Mouse (Mus musculus) CH12.LX (cell line): ENCODE results near the gene Ninj1. TPM values are rescaled to one million over a fixed set of nuclear protein-coding genes. Genes with fewer than 3 reads are reported as not detected.
A peak's percentile ranks its signal among the peaks of the same experiment; 100 is the strongest.

ENCODE experiments used
- DNase-seq: peaks from one replicate; pipeline ENCODE4 v3.0.0-alpha.2; 2013; ENCODE audit errors: extremely low read depth
- H3K27ac ChIP-seq: 2 replicates; pipeline ENCODE4 v1.5.1; 2012; ENCODE audit warnings: low read depth, mild to moderate bottlenecking, control low read depth, moderate library complexity; ENCODE audit not compliant: insufficient read depth
- H3K27me3 ChIP-seq: replicated peaks from 2 replicates; pipeline ENCODE3; 2012; ENCODE audit warnings: inconsistent platforms
- H3K36me3 ChIP-seq, 2 experiments: replicated peaks in 1 of 2; 2 replicates each; pipeline versions ENCODE3 to v1.6.1; 2012; ENCODE audit warnings: inconsistent platforms in 1 of 2, low read length in 1 of 2, mild to moderate bottlenecking in 1 of 2, mixed read lengths in 1 of 2, moderate library complexity in 1 of 2; ENCODE audit not compliant: control insufficient read depth in 1 of 2, insufficient read depth in 1 of 2
- H3K4me1 ChIP-seq, 2 experiments: 2 replicates each; pipeline ENCODE4 v1.6.1; 2012; ENCODE audit warnings: inconsistent platforms in 1 of 2, moderate library complexity in 1 of 2; ENCODE audit not compliant: insufficient read depth in 2 of 2, control insufficient read depth in 1 of 2
- H3K4me2 ChIP-seq: 2 replicates; pipeline ENCODE4 v1.6.1; 2012; ENCODE audit warnings: low read depth, mild to moderate bottlenecking, control low read depth; ENCODE audit not compliant: poor library complexity, insufficient read depth, severe bottlenecking
- H3K4me3 ChIP-seq, 3 experiments: fragments of 150-350 bp in 1 of 3; sonication (generic) in 1 of 3; replicated peaks in 1 of 3; 2 replicates each; pipeline versions ENCODE3 to v1.5.1; 2011 to 2012; ENCODE audit warnings: low read depth in 2 of 3, low read length in 2 of 3, mild to moderate bottlenecking in 2 of 3, moderate library complexity in 2 of 3, control low read depth in 1 of 3, improper control_type of control experiment in 1 of 3, inconsistent platforms in 1 of 3, mixed read lengths in 1 of 3; ENCODE audit not compliant: poor library complexity in 1 of 3
- H3K79me2 ChIP-seq: replicated peaks from 2 replicates; pipeline ENCODE4 v1.6.1; 2012; ENCODE audit warnings: mild to moderate bottlenecking, moderate library complexity; ENCODE audit not compliant: control insufficient read depth, poor library complexity, insufficient read depth, severe bottlenecking; ENCODE audit errors: extremely low read depth
- H3K9ac ChIP-seq: 2 replicates; pipeline ENCODE4 v1.6.1; 2012; ENCODE audit warnings: low read depth, mild to moderate bottlenecking, control low read depth, moderate library complexity; ENCODE audit not compliant: insufficient read depth
- H3K9me3 ChIP-seq: replicated peaks from 2 replicates; pipeline ENCODE3; 2012; ENCODE audit warnings: low read length, inconsistent platforms, mixed read lengths
- BHLHE40 ChIP-seq: IDR thresholded peaks from 2 replicates; pipeline ENCODE4 v1.6.1; 2011; ENCODE audit warnings: mild to moderate bottlenecking, low read depth, low read length, improper control_type of control experiment
- CHD1 ChIP-seq: IDR thresholded peaks from 2 replicates; pipeline ENCODE4 v1.6.1; 2012; ENCODE audit warnings: low read depth, low read length, improper control_type of control experiment, inconsistent platforms
- CHD2 ChIP-seq: IDR thresholded peaks from 2 replicates; pipeline ENCODE4 v1.6.1; 2011; ENCODE audit warnings: low read length, improper control_type of control experiment
- CTCF ChIP-seq, 2 experiments: IDR thresholded peaks in 1 of 2; conservative IDR thresholded peaks in 1 of 2; 2 replicates each; pipeline ENCODE4 v1.5.1; 2011 to 2012; ENCODE audit warnings: low read depth in 2 of 2, low read length in 2 of 2, improper control_type of control experiment in 1 of 2, inconsistent platforms in 1 of 2, mild to moderate bottlenecking in 1 of 2, moderate library complexity in 1 of 2
- E2F4 ChIP-seq: IDR thresholded peaks from 2 replicates; pipeline ENCODE4 v1.6.1; 2011; ENCODE audit warnings: low read depth, low read length, improper control_type of control experiment; ENCODE audit not compliant: insufficient replicate concordance
- ELF1 ChIP-seq: IDR thresholded peaks from 2 replicates; pipeline ENCODE4 v1.6.1; 2014; ENCODE audit warnings: low read depth, mild to moderate bottlenecking, inconsistent platforms, low read length, improper control_type of control experiment
- EP300 ChIP-seq: IDR thresholded peaks from 2 replicates; pipeline ENCODE4 v1.6.1; 2011; ENCODE audit warnings: low read length, improper control_type of control experiment
- ETS1 ChIP-seq: conservative IDR thresholded peaks from 2 replicates; pipeline ENCODE4 v1.6.1; 2012; ENCODE audit warnings: low read depth, mild to moderate bottlenecking, inconsistent platforms, low read length, improper control_type of control experiment, moderate library complexity
- GABPA ChIP-seq: IDR thresholded peaks from 2 replicates; pipeline ENCODE4 v1.6.1; 2012; ENCODE audit warnings: low read depth, low read length, improper control_type of control experiment, inconsistent platforms; ENCODE audit not compliant: insufficient replicate concordance
- HCFC1 ChIP-seq: IDR thresholded peaks from 2 replicates; pipeline ENCODE4 v1.6.1; 2012; ENCODE audit warnings: low read depth, mild to moderate bottlenecking, inconsistent platforms, low read length, improper control_type of control experiment
- IRF4 ChIP-seq: IDR thresholded peaks from 2 replicates; pipeline ENCODE4 v1.6.1; 2014; ENCODE audit warnings: low read depth, mild to moderate bottlenecking, inconsistent platforms, low read length, improper control_type of control experiment
- JUND ChIP-seq: conservative IDR thresholded peaks from 2 replicates; pipeline ENCODE4 v1.6.1; 2011; ENCODE audit warnings: low read depth, low read length, improper control_type of control experiment
- MAX ChIP-seq: IDR thresholded peaks from 2 replicates; pipeline ENCODE4 v1.6.1; 2011; ENCODE audit warnings: low read length, improper control_type of control experiment
- MXI1 ChIP-seq: IDR thresholded peaks from 2 replicates; pipeline ENCODE4 v1.6.1; 2011; ENCODE audit warnings: mild to moderate bottlenecking, low read depth, low read length, improper control_type of control experiment
- MYC ChIP-seq: IDR thresholded peaks from 2 replicates; pipeline ENCODE4 v1.6.1; 2011; ENCODE audit warnings: low read depth, mild to moderate bottlenecking, improper control_type of control experiment, low read length
- NELFE ChIP-seq: IDR thresholded peaks from 2 replicates; pipeline ENCODE4 v1.6.1; 2011; ENCODE audit warnings: low read depth, low read length, improper control_type of control experiment
- NRF1 ChIP-seq: IDR thresholded peaks from 2 replicates; pipeline ENCODE4 v1.6.1; 2014; ENCODE audit warnings: low read depth, mild to moderate bottlenecking, inconsistent platforms, low read length, improper control_type of control experiment, moderate library complexity
- PAX5 ChIP-seq: IDR thresholded peaks from 2 replicates; pipeline ENCODE4 v1.6.1; 2012; ENCODE audit warnings: low read length, inconsistent platforms, mixed read lengths
- POLR2A ChIP-seq: IDR thresholded peaks from 2 replicates; pipeline ENCODE4 v1.6.1; 2011; ENCODE audit warnings: low read depth, mild to moderate bottlenecking, improper control_type of control experiment, low read length
- RCOR1 ChIP-seq: conservative IDR thresholded peaks from 2 replicates; pipeline ENCODE4 v1.6.1; 2012; ENCODE audit warnings: low read depth, mild to moderate bottlenecking, inconsistent platforms, low read length, improper control_type of control experiment
- SIN3A ChIP-seq: IDR thresholded peaks from 2 replicates; pipeline ENCODE4 v1.6.1; 2012; ENCODE audit warnings: low read length, improper control_type of control experiment, inconsistent platforms
- SMC3 ChIP-seq: IDR thresholded peaks from 2 replicates; pipeline ENCODE4 v1.6.1; 2011; ENCODE audit warnings: low read depth, low read length, improper control_type of control experiment
- TBP ChIP-seq: conservative IDR thresholded peaks from 2 replicates; pipeline ENCODE4 v1.6.1; 2011; ENCODE audit warnings: low read depth, low read length, improper control_type of control experiment
- TCF12 ChIP-seq: IDR thresholded peaks from 2 replicates; pipeline ENCODE4 v1.6.1; 2014; ENCODE audit warnings: low read depth, mild to moderate bottlenecking, inconsistent platforms, low read length, improper control_type of control experiment
- UBTF ChIP-seq: IDR thresholded peaks from 2 replicates; pipeline ENCODE4 v1.6.1; 2012; ENCODE audit warnings: low read depth, mild to moderate bottlenecking, inconsistent platforms, low read length, improper control_type of control experiment, moderate library complexity
- ZC3H11A ChIP-seq: IDR thresholded peaks from 2 replicates; pipeline ENCODE4 v1.6.1; 2012; ENCODE audit warnings: low read depth, mild to moderate bottlenecking, inconsistent platforms, low read length, improper control_type of control experiment
- ZMIZ1 ChIP-seq: IDR thresholded peaks from 2 replicates; pipeline ENCODE4 v1.6.1; 2012; ENCODE audit warnings: low read depth, mild to moderate bottlenecking, inconsistent platforms, low read length, improper control_type of control experiment
- ZNF384 ChIP-seq: IDR thresholded peaks from 2 replicates; pipeline ENCODE4 v1.6.1; 2012; ENCODE audit warnings: low read depth, low read length, improper control_type of control experiment, inconsistent platforms
- dilution Hi-C: fragments of 300-500 bp; cut with MboI; formaldehyde crosslinking; loops from 2 replicates; pipeline ENCODE4 v1.14.3; 2020; ENCODE audit warnings: low sequenced_read_pairs; ENCODE audit not compliant: extremely low pct_unique_long_range_greater_than_20kb, extremely low pct_ligation_motif_present
- in situ Hi-C: fragments of 300-500 bp; cut with MboI; formaldehyde crosslinking; loops from 3 replicates; pipeline ENCODE4 v1.14.3; 2019; ENCODE audit warnings: low sequenced_read_pairs, low pct_ligation_motif_present, low pct_unique_long_range_greater_than_20kb, mixed read lengths
- polyA plus RNA-seq: library from polyadenylated mRNA; unstranded; fragments of >175 nt; gene quantifications from 2 replicates; pipeline ENCODE4 v1.2.1, GENCODE M21; 2012; ENCODE audit warnings: low read depth; ENCODE audit not compliant: insufficient read length
- total RNA-seq, 2 experiments: library from RNA; depleted of rRNA; stranded (reverse); fragments of 300-350 nt in 1 of 2; fragments of >200 nt in 1 of 2; gene quantifications; 2 replicates each; pipeline ENCODE4 v1.2.3; 2012 to 2014

The Ninj1 gene
- total and polyA plus RNA-seq, 3 experiments: 12.7 to 25.2 (median 21.2) TPM

GRCm38 (mm10) chr13:49188219-49188965 is 1.1 kb downstream of the Ninj1 start:
- Histone ChIP-seq H3K9me3 (peaks cover 6% of the 10 kb centered on the region), H3K4me2 (peak overlapping the region; percentile 91), H3K27me3 (no peaks in the 10 kb centered on the region), H3K4me1 (peaks cover 28 to 62% of the 10 kb centered on the region in 2 experiments), H3K79me2 (no peaks in the 10 kb centered on the region), H3K4me3 (peak overlapping the region; percentile 66 to 85 (median 70)), H3K9ac (no peak overlapping the region; the same call in 1 of the 2 replicates), H3K27ac (peak overlapping the region; percentile 32; the same call in 1 of the 2 replicates), H3K36me3 (no peaks in the 10 kb centered on the region)
- in situ Hi-C loops: loop anchor here (25.0 kb wide), 2 partner anchors 326 to 526 kb away; partner anchors contain the start of genes Barx1 and Phf2
- TF ChIP-seq CHD2: 0 out of 2 replicates have a peak, but pooled peaks have one; percentile 13
- TF ChIP-seq MYC: no peak
- TF ChIP-seq GABPA: no peak
- no peak for TF ChIP-seq MXI1
- TF ChIP-seq JUND: no peak
- peak; percentile 49; the same call in 1 of the 2 replicates for TF ChIP-seq SIN3A
- peak; percentile 40; the same call in 1 of the 2 replicates for TF ChIP-seq EP300
- TF ChIP-seq HCFC1: no peak
- no peak; the same call in 1 of the 2 replicates for TF ChIP-seq MAX
- TF ChIP-seq ZMIZ1: 0 out of 2 replicates have a peak, but pooled peaks have one; percentile 11
- no peak for TF ChIP-seq CTCF (conservative IDR thresholded peaks at IDR 0.05 in 1 of 2, IDR thresholded peaks at IDR 0.05 in 1 of 2; ENCODE audit: low read depth in 2 of 2, low read length in 2 of 2)
- TF ChIP-seq RCOR1: no peak
- no peak for TF ChIP-seq PAX5
- peak; percentile 57; the same call in 1 of the 2 replicates for TF ChIP-seq TCF12
- no peak for TF ChIP-seq ELF1
- TF ChIP-seq NRF1: no peak
- no peak for TF ChIP-seq SMC3
- peak; percentile 80 for TF ChIP-seq ETS1
- TF ChIP-seq NELFE: no peak
- TF ChIP-seq BHLHE40: peak; percentile 63
- dilution Hi-C loops: no loop called here
- peak; percentile 70 for DNase-seq

GRCm38 (mm10) chr13:49188966-49189360 is 1.7 kb downstream of the Ninj1 start:
- dilution Hi-C loops: no loop called here
- Histone ChIP-seq H3K27ac (no peak overlapping the region), H3K9me3 (peaks cover 4% of the 10 kb centered on the region), H3K79me2 (no peaks in the 10 kb centered on the region), H3K27me3 (no peaks in the 10 kb centered on the region), H3K4me1 (peaks cover 28 to 62% of the 10 kb centered on the region in 2 experiments), H3K4me3 (no peak overlapping the region), H3K36me3 (peaks cover 0 to 5% of the 10 kb centered on the region in 2 experiments), H3K9ac (no peak overlapping the region), H3K4me2 (no peak overlapping the region)
- TF ChIP-seq E2F4 (no peak), JUND (no peak), TBP (no peak), BHLHE40 (no peak), UBTF (no peak), ZNF384 (no peak), IRF4 (no peak), RCOR1 (no peak), ZC3H11A (no peak), POLR2A (no peak), SMC3 (no peak), CHD1 (no peak), PAX5 (no peak)
- in situ Hi-C loops: loop anchor here (25.0 kb wide), 2 partner anchors 327 to 527 kb away; partner anchors contain the start of genes Barx1 and Phf2
- DNase-seq: no peak
